Mouse (Mus musculus): Measurements from ENCODE around the gene Phactr2. TPM values are rescaled to one million over a fixed set of nuclear protein-coding genes. Genes with fewer than 3 reads are reported as not detected.

The Phactr2 gene
- polyA plus RNA-seq, 1 experiment = 3.5 TPM

DNA sequence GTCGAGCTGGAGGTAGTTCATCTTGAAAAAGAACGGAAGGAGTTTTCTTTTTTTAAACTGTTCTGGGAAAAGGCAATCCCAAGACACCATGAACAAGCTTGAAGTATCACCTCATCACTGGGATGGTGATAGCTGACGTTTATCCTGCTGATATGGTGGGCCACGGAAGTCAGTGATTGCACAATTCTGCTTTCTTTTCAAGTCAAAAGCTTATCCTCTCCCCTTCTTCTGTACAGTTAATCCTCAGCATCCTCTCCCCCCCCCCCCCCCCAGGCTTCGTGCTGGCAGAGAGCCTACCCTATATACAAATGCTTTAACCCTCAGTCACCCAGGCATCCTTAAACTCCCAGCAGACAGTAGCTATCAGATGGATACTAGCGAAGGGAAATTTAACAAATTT is 228.5 kb downstream of the Phactr2 start:
- Histone ChIP-seq H3K36me3 (ENCODE audit: control insufficient read depth, insufficient read depth, low read length) (no peaks in the 10 kb centered on the region), H3K27ac (ENCODE audit: insufficient read depth, low read length) (no peak overlapping the region), H3K4me3 (ENCODE audit: extremely low read depth, insufficient read depth, insufficient read length) (no peak overlapping the region), H3K27me3 (ENCODE audit: control insufficient read depth, insufficient read depth, low read length) (no peaks in the 10 kb centered on the region), H3K4me1 (ENCODE audit: control insufficient read depth, insufficient read depth, insufficient read length) (no peaks in the 10 kb centered on the region)
- DNase-seq (ENCODE audit: low read depth in 1 of 2, low spot score in 2 of 2) = no peak
- TF ChIP-seq POLR2A (IDR thresholded peaks at IDR 0.05; ENCODE audit: low read depth, low read length) (no peak), CTCF (IDR thresholded peaks at IDR 0.05; ENCODE audit: extremely low read depth, insufficient read depth, insufficient read length, insufficient replicate concordance) (no peak)
- 84% methylated on average over 6 of the region's 6 CpGs for WGBS

DNA sequence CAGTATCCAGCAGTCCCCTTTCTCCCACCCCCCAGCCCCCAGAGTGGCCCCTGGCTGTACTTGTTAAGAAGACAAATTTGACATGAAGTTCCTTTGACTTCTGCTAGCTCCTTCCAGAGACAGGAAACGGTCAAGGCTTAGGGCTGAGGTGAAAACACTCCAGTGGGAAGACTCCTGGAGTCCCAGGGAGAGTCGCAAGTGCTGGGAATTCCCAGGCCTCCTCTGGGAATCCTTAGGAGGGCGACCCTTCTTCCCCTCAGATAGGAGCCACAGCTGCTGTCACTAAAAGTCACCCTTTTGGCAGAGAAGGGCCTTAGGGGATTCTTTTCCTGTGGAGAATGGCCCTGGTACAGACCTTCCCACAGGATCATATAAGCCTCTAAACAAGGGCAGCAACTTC is 230.0 kb downstream of the Phactr2 start:
- no peaks in the 10 kb centered on the region for H3K4me1 ChIP-seq (ENCODE audit: control insufficient read depth, insufficient read depth, insufficient read length)
- no peak overlapping the region for H3K4me3 ChIP-seq (ENCODE audit: extremely low read depth, insufficient read depth, insufficient read length)
- 80% methylated on average over 3 of the region's 3 CpGs for WGBS
- H3K36me3 ChIP-seq (ENCODE audit: control insufficient read depth, insufficient read depth, low read length) = no peaks in the 10 kb centered on the region
- H3K27ac ChIP-seq (ENCODE audit: insufficient read depth, low read length) = no peak overlapping the region
- no peak for DNase-seq (ENCODE audit: low read depth in 1 of 2, low spot score in 2 of 2)
- H3K27me3 ChIP-seq (ENCODE audit: control insufficient read depth, insufficient read depth, low read length) = no peaks in the 10 kb centered on the region
- no peak for TF ChIP-seq POLR2A (IDR thresholded peaks at IDR 0.05; ENCODE audit: low read depth, low read length)

GRCm38 (mm10) chr10:13240431-13240830 is 233.8 kb downstream of the Phactr2 start:
- H3K27ac ChIP-seq (ENCODE audit: insufficient read depth, low read length) = no peak overlapping the region
- no peak overlapping the region for H3K4me3 ChIP-seq (ENCODE audit: extremely low read depth, insufficient read depth, insufficient read length)
- TF ChIP-seq CTCF (IDR thresholded peaks at IDR 0.05; ENCODE audit: extremely low read depth, insufficient read depth, insufficient read length, insufficient replicate concordance) = no peak
- no peak for DNase-seq (ENCODE audit: low read depth in 1 of 2, low spot score in 2 of 2)
- H3K36me3 ChIP-seq (ENCODE audit: control insufficient read depth, insufficient read depth, low read length) = no peaks in the 10 kb centered on the region
- no peaks in the 10 kb centered on the region for H3K27me3 ChIP-seq (ENCODE audit: control insufficient read depth, insufficient read depth, low read length)
- H3K4me1 ChIP-seq (ENCODE audit: control insufficient read depth, insufficient read depth, insufficient read length) = no peaks in the 10 kb centered on the region
- 86% methylated on average over 4 of the region's 4 CpGs for WGBS

DNA sequence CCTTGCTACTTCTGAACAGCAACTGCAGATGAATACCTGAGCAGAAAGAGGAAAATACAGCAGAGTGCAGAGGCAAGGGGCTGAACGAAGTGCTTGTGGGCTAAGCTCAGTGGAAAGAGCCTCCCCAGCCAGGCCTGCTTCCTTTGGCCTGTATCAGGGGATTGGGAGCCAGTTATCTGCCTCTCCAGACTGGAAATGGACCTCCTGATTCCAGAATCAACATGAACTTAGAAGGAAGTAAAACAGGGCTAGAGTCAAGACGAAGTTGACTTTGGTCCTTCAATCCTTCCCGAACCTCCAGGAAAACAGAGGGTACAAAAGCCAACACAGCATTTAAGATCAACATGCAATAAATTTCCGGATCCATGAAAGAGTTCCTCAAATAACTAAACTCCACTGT is 236.0 kb downstream of the Phactr2 start:
- Histone ChIP-seq H3K4me1 (ENCODE audit: control insufficient read depth, insufficient read depth, insufficient read length) (no peaks in the 10 kb centered on the region), H3K36me3 (ENCODE audit: control insufficient read depth, insufficient read depth, low read length) (no peaks in the 10 kb centered on the region), H3K27ac (ENCODE audit: insufficient read depth, low read length) (no peak overlapping the region), H3K4me3 (ENCODE audit: extremely low read depth, insufficient read depth, insufficient read length) (no peak overlapping the region), H3K27me3 (ENCODE audit: control insufficient read depth, insufficient read depth, low read length) (no peaks in the 10 kb centered on the region)
- TF ChIP-seq CTCF (IDR thresholded peaks at IDR 0.05; ENCODE audit: extremely low read depth, insufficient read depth, insufficient read length, insufficient replicate concordance) = no peak
- TF ChIP-seq POLR2A (IDR thresholded peaks at IDR 0.05; ENCODE audit: low read depth, low read length) = no peak
- 89% methylated on average over 4 of the region's 4 CpGs for WGBS
- DNase-seq (ENCODE audit: low read depth in 1 of 2, low spot score in 2 of 2) = no peak

DNA sequence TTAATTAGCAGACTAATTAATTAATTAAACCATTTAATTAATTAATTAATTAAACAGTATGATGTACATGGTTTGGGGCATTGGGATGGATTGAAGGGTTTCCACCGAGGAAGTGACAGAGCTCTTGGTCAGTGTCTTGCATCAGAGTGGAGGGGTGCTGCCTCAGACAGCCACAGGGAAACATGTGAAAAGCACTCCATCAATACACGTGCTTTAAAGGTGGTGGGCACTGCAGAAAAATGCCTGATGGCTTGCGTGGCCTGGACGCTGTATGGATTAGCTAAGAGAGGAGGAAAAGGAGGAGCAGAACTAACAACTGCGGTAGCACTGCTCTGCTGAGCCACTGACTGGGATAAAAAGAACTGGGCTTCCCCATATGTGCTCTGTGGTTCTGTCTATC is 237.3 kb downstream of the Phactr2 start:
- Histone ChIP-seq H3K36me3 (ENCODE audit: control insufficient read depth, insufficient read depth, low read length) (no peaks in the 10 kb centered on the region), H3K27me3 (ENCODE audit: control insufficient read depth, insufficient read depth, low read length) (no peaks in the 10 kb centered on the region), H3K4me3 (ENCODE audit: extremely low read depth, insufficient read depth, insufficient read length) (no peak overlapping the region), H3K4me1 (ENCODE audit: control insufficient read depth, insufficient read depth, insufficient read length) (no peaks in the 10 kb centered on the region), H3K27ac (ENCODE audit: insufficient read depth, low read length) (no peak overlapping the region)
- TF ChIP-seq CTCF (IDR thresholded peaks at IDR 0.05; ENCODE audit: extremely low read depth, insufficient read depth, insufficient read length, insufficient replicate concordance) = no peak
- TF ChIP-seq POLR2A (IDR thresholded peaks at IDR 0.05; ENCODE audit: low read depth, low read length) = no peak
- WGBS = 93% methylated on average over 5 of the region's 5 CpGs
- no peak for DNase-seq (ENCODE audit: low read depth in 1 of 2, low spot score in 2 of 2)

DNA sequence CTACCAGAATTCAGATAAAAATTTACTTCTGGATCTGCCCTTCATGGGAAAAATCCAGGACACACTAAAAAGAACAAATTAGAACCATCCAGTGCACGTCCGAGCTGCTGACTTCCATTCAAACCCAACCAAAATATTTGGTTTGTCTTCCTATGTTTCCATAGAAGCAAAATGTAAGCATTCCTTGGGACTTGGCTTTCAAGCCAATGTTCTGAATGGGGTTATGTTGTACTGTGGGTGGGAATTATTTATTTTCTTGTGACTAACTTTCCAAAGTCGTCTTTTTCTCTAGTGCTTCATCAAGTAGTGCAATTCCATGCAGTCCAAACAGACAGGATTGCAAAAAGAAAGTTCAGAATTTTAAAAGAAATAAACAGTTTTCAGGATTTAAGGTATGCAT is 239.7 kb downstream of the Phactr2 start:
- Histone ChIP-seq H3K27me3 (ENCODE audit: control insufficient read depth, insufficient read depth, low read length) (no peaks in the 10 kb centered on the region), H3K27ac (ENCODE audit: insufficient read depth, low read length) (no peak overlapping the region), H3K4me3 (ENCODE audit: extremely low read depth, insufficient read depth, insufficient read length) (no peak overlapping the region), H3K4me1 (ENCODE audit: control insufficient read depth, insufficient read depth, insufficient read length) (no peaks in the 10 kb centered on the region), H3K36me3 (ENCODE audit: control insufficient read depth, insufficient read depth, low read length) (no peaks in the 10 kb centered on the region)
- WGBS = 90% methylated on average over 3 of the region's 3 CpGs
- no peak for DNase-seq (ENCODE audit: low read depth in 1 of 2, low spot score in 2 of 2)
- no peak for TF ChIP-seq POLR2A (IDR thresholded peaks at IDR 0.05; ENCODE audit: low read depth, low read length)
- TF ChIP-seq CTCF (IDR thresholded peaks at IDR 0.05; ENCODE audit: extremely low read depth, insufficient read depth, insufficient read length, insufficient replicate concordance) = no peak

GRCm38 (mm10) chr10:13233941-13234340 is 240.3 kb downstream of the Phactr2 start:
- Histone ChIP-seq H3K4me3 (ENCODE audit: extremely low read depth, insufficient read depth, insufficient read length) (no peak overlapping the region), H3K36me3 (ENCODE audit: control insufficient read depth, insufficient read depth, low read length) (no peaks in the 10 kb centered on the region), H3K27me3 (ENCODE audit: control insufficient read depth, insufficient read depth, low read length) (no peaks in the 10 kb centered on the region), H3K27ac (ENCODE audit: insufficient read depth, low read length) (no peak overlapping the region), H3K4me1 (ENCODE audit: control insufficient read depth, insufficient read depth, insufficient read length) (no peaks in the 10 kb centered on the region)
- no peak for TF ChIP-seq POLR2A (IDR thresholded peaks at IDR 0.05; ENCODE audit: low read depth, low read length)
- TF ChIP-seq CTCF (IDR thresholded peaks at IDR 0.05; ENCODE audit: extremely low read depth, insufficient read depth, insufficient read length, insufficient replicate concordance) = no peak
- no peak for DNase-seq (ENCODE audit: low read depth in 1 of 2, low spot score in 2 of 2)
- 90% methylated on average over 10 of the region's 10 CpGs for WGBS
